Mouse (Mus musculus) liver, adult 2 months (tissue): ENCODE measurements at regions not wholly inside any gene's neighbourhood (a gene's known extent, or its start where the extent isn't known, plus 50 kb on each side); places are given as distances from the start of the nearest gene placed in this dataset.
"Not testable (repeated sequence)": the region's sequence is repeated elsewhere in the genome, so short reads cannot be mapped to it uniquely, and the experiment has no call there.

Experiments used
- DNase-seq: peaks from one replicate; pipeline ENCODE4 v3.0.0-alpha.2; 2011; ENCODE audit warnings: low read depth, low spot score; ENCODE audit errors: extremely low read depth
- H3K27ac ChIP-seq: fragments of 200-500 bp; replicated peaks from 2 replicates; pipeline ENCODE4 v1.5.1; 2012; ENCODE audit warnings: low read depth, mild to moderate bottlenecking, control low read depth, inconsistent platforms, low read length; ENCODE audit not compliant: insufficient read depth
- H3K27me3 ChIP-seq: fragments of 200-500 bp; 2 replicates; pipeline ENCODE4 v1.6.1; 2012; ENCODE audit warnings: mild to moderate bottlenecking, moderate library complexity, low read length, inconsistent platforms; ENCODE audit not compliant: control insufficient read depth, insufficient read depth
- H3K36me3 ChIP-seq: fragments of 200-500 bp; 2 replicates; pipeline ENCODE4 v1.6.1; 2012; ENCODE audit warnings: low read length, inconsistent platforms; ENCODE audit not compliant: control insufficient read depth, insufficient read depth
- H3K4me1 ChIP-seq: fragments of 200-500 bp; 2 replicates; pipeline ENCODE4 v1.6.1; 2011; ENCODE audit warnings: low read length; ENCODE audit not compliant: control insufficient read depth, insufficient read depth
- H3K4me3 ChIP-seq: fragments of 200-500 bp; 2 replicates; pipeline ENCODE4 v1.5.1; 2011; ENCODE audit warnings: low read depth, mild to moderate bottlenecking, control low read depth, low read length, moderate library complexity; ENCODE audit not compliant: insufficient read depth
- H3K79me2 ChIP-seq: fragments of 200-500 bp; 2 replicates; pipeline ENCODE4 v1.6.1; 2012; ENCODE audit warnings: inconsistent platforms, mild to moderate bottlenecking, low read length, moderate library complexity; ENCODE audit not compliant: control insufficient read depth, insufficient read depth
- H3K9ac ChIP-seq: fragments of 200-500 bp; 2 replicates; pipeline ENCODE4 v1.6.1; 2012; ENCODE audit warnings: low read depth, mild to moderate bottlenecking, control low read depth, inconsistent platforms, low read length
- CTCF ChIP-seq: fragments of 200-500 bp; IDR thresholded peaks from 2 replicates; pipeline ENCODE4 v1.5.1; 2011; ENCODE audit warnings: low read depth, low read length, control low read depth
- POLR2A ChIP-seq: fragments of 200-500 bp; IDR thresholded peaks from 2 replicates; pipeline ENCODE4 v1.6.1; 2011; ENCODE audit warnings: low read length, control low read depth; ENCODE audit not compliant: insufficient read depth; ENCODE audit errors: extremely low read depth
- WGBS: fragments of 180-500 bp; shearing (Covaris S2); methylation state at CpG from one replicate; pipeline ENCODE4 v1.1.7; 2018; 5-methylcytosine and 5-hydroxymethylcytosine counted together

DNA sequence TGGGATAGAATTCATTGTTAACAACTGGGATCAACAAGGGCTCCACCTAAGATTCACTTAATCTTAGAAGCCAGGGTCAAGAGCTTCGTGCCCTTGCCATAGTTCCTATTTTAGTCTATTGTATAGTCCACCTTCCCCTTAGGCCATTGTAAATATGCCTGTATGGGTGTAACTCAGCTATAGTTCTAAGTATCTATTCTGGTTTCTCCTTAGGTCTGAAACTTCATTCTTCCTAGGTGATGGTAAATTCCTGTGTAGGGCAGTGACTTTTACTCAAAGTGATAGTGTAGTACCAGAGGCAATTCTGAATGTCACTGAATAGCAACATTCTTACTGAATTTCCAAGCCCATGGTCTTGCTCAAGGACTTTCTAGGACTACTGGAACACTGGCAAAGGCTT is 989.4 kb downstream of the Ankrd7 start:
- not testable (repeated sequence) for H3K9ac ChIP-seq, H3K27me3 ChIP-seq, H3K36me3 ChIP-seq, DNase-seq, H3K27ac ChIP-seq, H3K4me1 ChIP-seq, H3K79me2 ChIP-seq, H3K4me3 ChIP-seq
- 86% methylated on average over 1 of the region's 1 CpGs for WGBS

- no peak overlapping the region for H3K9ac ChIP-seq
- H3K4me1 ChIP-seq: no peaks in the 10 kb centered on the region
- H3K79me2 ChIP-seq: no peaks in the 10 kb centered on the region
- H3K27ac ChIP-seq: no peak overlapping the region
- 86% methylated on average over 2 of the region's 2 CpGs for WGBS
- no peaks in the 10 kb centered on the region for H3K36me3 ChIP-seq
- no peak overlapping the region for H3K4me3 ChIP-seq
- H3K27me3 ChIP-seq: no peaks in the 10 kb centered on the region
- TF ChIP-seq CTCF: no peak
- TF ChIP-seq POLR2A: no peak
- DNase-seq: no peak
These were observed 998.0 kb downstream of the Ankrd7 start for GRCm38 (mm10) chr6:19864101-19864500.

GRCm38 (mm10) chr6:19869697-19870096 is 1003.6 kb downstream of the Ankrd7 start:
- H3K79me2 ChIP-seq: no peaks in the 10 kb centered on the region
- H3K9ac ChIP-seq: no peak overlapping the region
- no peak for DNase-seq
- no peaks in the 10 kb centered on the region for H3K27me3 ChIP-seq
- H3K4me1 ChIP-seq: no peaks in the 10 kb centered on the region
- no peak for TF ChIP-seq POLR2A
- no peak overlapping the region for H3K27ac ChIP-seq
- no peak overlapping the region for H3K4me3 ChIP-seq
- WGBS: 63% methylated on average over 1 of the region's 1 CpGs
- H3K36me3 ChIP-seq: no peaks in the 10 kb centered on the region

DNA sequence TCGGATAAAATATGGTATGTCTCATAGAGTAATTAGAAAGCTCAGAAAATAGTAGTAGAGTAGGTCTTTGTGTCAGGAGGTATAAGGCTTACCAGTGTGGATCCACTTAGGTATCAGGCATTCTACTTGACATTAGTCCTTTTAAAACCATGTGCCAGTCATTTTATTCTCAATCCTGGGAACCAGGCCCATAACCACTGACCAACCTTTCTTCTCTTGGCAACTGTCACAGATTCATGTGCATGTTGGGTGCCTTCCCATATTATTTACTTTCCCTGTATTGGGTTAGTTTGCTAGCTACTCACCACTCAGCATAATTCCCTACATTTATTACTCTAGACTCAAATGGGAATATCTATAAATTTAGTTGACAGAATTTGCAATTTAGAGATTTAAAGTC is 1045.1 kb downstream of the Ankrd7 start:
- no peak for TF ChIP-seq POLR2A
- no peak for TF ChIP-seq CTCF
- Histone ChIP-seq H3K79me2 (no peaks in the 10 kb centered on the region), H3K27ac (no peak overlapping the region), H3K27me3 (no peaks in the 10 kb centered on the region), H3K4me1 (no peaks in the 10 kb centered on the region), H3K9ac (no peak overlapping the region), H3K4me3 (no peak overlapping the region), H3K36me3 (no peaks in the 10 kb centered on the region)
- WGBS: 84% methylated on average over 1 of the region's 1 CpGs
- DNase-seq: peak; percentile 4

DNA sequence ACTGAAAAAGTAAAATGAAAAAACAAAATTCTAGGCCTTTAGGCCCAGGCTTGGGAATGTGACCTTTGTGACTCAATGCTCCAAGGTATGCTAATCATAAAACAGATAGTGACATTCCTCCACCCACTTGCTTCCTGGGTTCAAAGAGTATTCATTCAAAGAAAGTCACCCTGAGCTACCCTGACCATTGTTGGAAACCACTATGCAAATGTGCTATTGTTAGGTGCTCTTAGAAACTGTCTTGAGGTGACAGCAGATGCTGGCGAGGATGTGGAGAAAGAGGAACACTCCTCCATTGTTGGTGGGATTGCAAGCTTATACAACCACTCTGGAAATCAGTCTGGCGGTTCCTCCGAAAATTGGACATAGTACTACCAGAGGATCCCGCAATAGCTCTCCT is 1075.7 kb downstream of the Ankrd7 start:
- WGBS: 96% methylated on average over 4 of the region's 4 CpGs
- H3K36me3 ChIP-seq, H3K4me3 ChIP-seq, H3K9ac ChIP-seq, H3K27me3 ChIP-seq, DNase-seq, H3K4me1 ChIP-seq, H3K79me2 ChIP-seq, H3K27ac ChIP-seq: not testable (repeated sequence)

GRCm38 (mm10) chr6:19944334-19944733 is 1078.2 kb downstream of the Ankrd7 start:
- TF ChIP-seq POLR2A (no peak), CTCF (no peak)
- no peak for DNase-seq
- H3K36me3 ChIP-seq: no peaks in the 10 kb centered on the region
- no peaks in the 10 kb centered on the region for H3K4me1 ChIP-seq
- H3K9ac ChIP-seq: no peak overlapping the region
- no peak overlapping the region for H3K27ac ChIP-seq
- no peak overlapping the region for H3K4me3 ChIP-seq
- no peaks in the 10 kb centered on the region for H3K27me3 ChIP-seq
- H3K79me2 ChIP-seq: no peaks in the 10 kb centered on the region
